Mouse (Mus musculus) hindbrain, embryonic 12.5 days (tissue): ENCODE measurements around the gene Kars. TPM values are rescaled to one million over a fixed set of nuclear protein-coding genes. Genes with fewer than 3 reads are reported as not detected.

ENCODE experiments used
- ATAC-seq: fragments of 200-750 bp; cut with Nextera tagmentation; 2 replicates; pipeline ENCODE4 v1.8.0; 2017; ENCODE audit warnings: moderate TSS enrichment; ENCODE audit not compliant: low FRiP score
- H3K27ac ChIP-seq: fragments of 300-500 bp; sonication (generic); 2 replicates; pipeline ENCODE4 v1.5.1; 2016; ENCODE audit warnings: mild to moderate bottlenecking
- H3K27me3 ChIP-seq: fragments of 300-500 bp; sonication (generic); 2 replicates; pipeline ENCODE4 v1.6.1; 2016; ENCODE audit warnings: mild to moderate bottlenecking
- H3K36me3 ChIP-seq: fragments of 300-500 bp; sonication (generic); 2 replicates; pipeline ENCODE4 v1.6.1; 2016; ENCODE audit warnings: mild to moderate bottlenecking
- H3K4me1 ChIP-seq: fragments of 300-500 bp; sonication (generic); 2 replicates; pipeline ENCODE4 v1.6.1; 2016
- H3K4me2 ChIP-seq: fragments of 300-500 bp; sonication (generic); replicated peaks from 2 replicates; pipeline ENCODE4 v1.6.1; 2016; ENCODE audit warnings: mild to moderate bottlenecking
- H3K4me3 ChIP-seq: fragments of 300-500 bp; sonication (generic); 2 replicates; pipeline ENCODE4 v1.5.1; 2016; ENCODE audit warnings: mild to moderate bottlenecking
- H3K9ac ChIP-seq: fragments of 300-500 bp; sonication (generic); 2 replicates; pipeline ENCODE4 v1.6.1; 2016; ENCODE audit warnings: mild to moderate bottlenecking, moderate library complexity
- H3K9me3 ChIP-seq: fragments of 300-500 bp; sonication (generic); replicated peaks from 2 replicates; pipeline ENCODE4 v1.6.1; 2016; ENCODE audit warnings: mild to moderate bottlenecking
- WGBS: fragments of 180-500 bp; shearing (Covaris S2); methylation state at CpG from one replicate; pipeline ENCODE4 v1.1.7; 2016; 5-methylcytosine and 5-hydroxymethylcytosine counted together
- polyA plus RNA-seq: library from polyadenylated mRNA; unstranded; fragments of >200 nt; fragmentation: Nextera tagmentation; extraction: Ambion mirVana; gene quantifications from 2 replicates; pipeline ENCODE4 v1.2.1, GENCODE M21; 2016

The Kars gene
- polyA plus RNA-seq: 183 and 192 TPM in 2 replicates

DNA sequence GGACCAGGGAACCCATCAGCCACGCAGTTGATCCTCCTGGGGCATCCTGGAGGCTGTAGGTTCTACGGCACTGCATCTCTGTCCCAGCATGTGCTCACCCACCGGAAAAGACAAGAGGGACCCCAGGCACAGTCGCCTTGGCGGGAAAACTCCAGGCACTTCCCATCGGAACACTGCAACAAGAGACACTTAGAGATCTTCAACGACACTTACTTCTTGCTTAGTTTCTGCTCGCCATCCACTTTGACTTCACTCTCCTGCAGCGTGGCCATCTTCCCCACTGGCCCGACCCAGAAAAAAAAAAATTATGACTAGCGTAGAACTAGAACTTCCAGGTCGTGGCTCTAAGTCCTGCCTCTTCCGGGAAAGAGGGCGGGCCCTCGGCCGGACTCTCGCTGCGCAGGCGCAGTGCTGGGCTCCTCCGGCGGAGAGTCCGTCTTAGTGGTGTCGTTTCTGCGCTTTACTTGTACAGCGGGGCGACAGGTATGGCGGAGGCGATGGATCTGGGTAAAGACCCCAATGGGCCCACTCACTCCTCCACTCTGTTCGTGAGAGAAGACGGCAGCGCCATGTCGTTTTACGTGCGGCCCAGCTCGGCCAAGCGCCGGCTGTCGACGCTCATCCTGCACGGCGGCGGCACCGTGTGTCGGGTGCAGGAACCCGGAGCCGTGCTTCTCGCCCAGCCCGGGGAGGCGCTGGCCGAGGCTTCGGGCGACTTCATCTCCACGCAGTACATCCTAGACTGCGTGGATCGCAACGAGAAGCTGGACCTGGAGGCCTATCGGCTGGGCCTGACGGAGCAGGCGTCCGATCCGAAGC lies at the start of gene Kars, which contains the start of gene Terf2ip:
TSS of gene Kars (minus strand) at position 327 of the 819 bp plus-strand sequence.
TSS of gene Terf2ip (plus strand) at position 402 of the 819 bp plus-strand sequence.
- peak within 1 kb of the TSS; percentile 86 for H3K27ac ChIP-seq
- peak; percentile 94 for ATAC-seq
- H3K4me3 ChIP-seq: peak within 1 kb of the TSS; percentile 97
- H3K27me3 ChIP-seq: no peaks in the 10 kb centered on the region
- H3K9me3 ChIP-seq: no peaks in the 10 kb centered on the region
- H3K4me2 ChIP-seq: peak within 1 kb of the TSS; percentile 90
- H3K4me1 ChIP-seq: peaks cover 21% of the 10 kb centered on the region
- H3K36me3 ChIP-seq: peaks cover 8% of the 10 kb centered on the region; the same call in 1 of the 2 replicates
- H3K9ac ChIP-seq: peak within 1 kb of the TSS; percentile 94
- under 1% methylated on average over 61 of the region's 61 CpGs for WGBS

DNA sequence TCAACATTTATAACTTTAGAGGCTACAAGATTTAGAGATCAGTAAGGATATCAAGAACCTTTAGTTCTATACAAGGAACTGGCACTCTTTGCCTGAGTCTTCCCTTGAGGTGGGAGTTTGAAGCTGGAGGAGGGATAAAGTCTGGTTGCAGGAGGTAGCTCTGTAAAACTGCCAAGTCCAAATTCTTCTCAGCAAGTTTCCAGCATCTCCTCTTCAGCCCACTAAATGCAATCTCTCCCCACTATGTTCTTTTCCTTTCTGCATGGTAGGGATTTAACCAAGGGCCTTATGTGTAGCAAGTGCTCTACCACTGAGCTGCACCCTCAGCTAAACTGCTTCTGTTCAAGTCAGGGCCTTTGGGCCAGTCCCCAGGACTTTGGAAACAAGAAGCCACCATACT lies 43.3 kb upstream of the Kars start:
- Histone ChIP-seq H3K4me3 (no peak overlapping the region), H3K27me3 (no peaks in the 10 kb centered on the region), H3K9me3 (no peaks in the 10 kb centered on the region), H3K36me3 (no peaks in the 10 kb centered on the region), H3K4me1 (no peaks in the 10 kb centered on the region), H3K4me2 (no peak overlapping the region), H3K9ac (no peak overlapping the region), H3K27ac (no peak overlapping the region)
- ATAC-seq: no peak

DNA sequence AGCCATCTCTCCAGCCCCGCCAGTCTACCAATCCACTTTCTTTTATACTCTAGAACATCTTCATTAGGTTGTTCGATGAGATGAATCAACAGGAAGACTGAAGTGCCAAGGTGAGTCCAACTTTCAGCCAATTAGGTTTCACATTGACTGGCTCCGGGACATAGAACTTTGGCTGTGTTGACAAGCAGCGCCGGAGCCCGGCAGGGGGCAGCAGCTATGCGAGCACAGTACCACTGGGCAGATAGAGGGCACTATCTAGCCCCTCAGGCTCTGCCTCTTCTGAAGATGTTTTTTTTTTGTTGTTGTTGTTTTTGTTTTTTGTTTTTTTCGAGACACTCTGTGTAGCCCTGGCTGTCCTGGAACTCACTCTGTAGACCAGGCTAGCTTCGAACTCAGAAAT lies 40.4 kb upstream of the Kars start:
- Histone ChIP-seq H3K27ac (no peak overlapping the region), H3K27me3 (no peaks in the 10 kb centered on the region), H3K4me1 (no peaks in the 10 kb centered on the region), H3K4me3 (no peak overlapping the region), H3K9me3 (no peaks in the 10 kb centered on the region), H3K9ac (no peak overlapping the region), H3K36me3 (no peaks in the 10 kb centered on the region), H3K4me2 (no peak overlapping the region)
- 74% methylated on average over 9 of the region's 9 CpGs for whole genome bisulfite sequencing
- no peak for ATAC-seq

DNA sequence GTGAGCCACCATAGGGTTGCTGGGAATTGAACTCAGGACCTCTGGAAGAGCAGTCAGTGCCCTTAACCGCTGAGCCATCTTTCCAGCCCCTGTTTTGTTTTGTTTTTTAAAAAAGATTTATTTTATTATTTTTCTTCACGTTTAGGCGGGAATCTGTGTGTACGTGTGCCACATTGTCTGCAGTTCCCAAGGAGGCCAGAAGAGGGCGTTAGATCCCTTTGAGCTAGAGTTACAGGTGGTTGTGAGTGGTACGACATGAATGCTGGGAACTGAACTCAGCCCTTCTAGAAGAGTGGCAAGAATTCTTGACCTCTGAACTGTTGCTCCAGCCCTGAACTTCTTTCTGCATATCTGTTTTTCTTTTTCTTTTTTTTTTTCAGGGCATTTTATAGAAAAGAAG lies 38.9 kb upstream of the Kars start:
- Histone ChIP-seq H3K9me3 (no peaks in the 10 kb centered on the region), H3K4me1 (no peaks in the 10 kb centered on the region), H3K36me3 (no peaks in the 10 kb centered on the region), H3K27me3 (no peaks in the 10 kb centered on the region), H3K4me2 (no peak overlapping the region), H3K27ac (no peak overlapping the region), H3K9ac (no peak overlapping the region), H3K4me3 (no peak overlapping the region)
- ATAC-seq: no peak
- 73% methylated on average over 6 of the region's 6 CpGs for WGBS

DNA sequence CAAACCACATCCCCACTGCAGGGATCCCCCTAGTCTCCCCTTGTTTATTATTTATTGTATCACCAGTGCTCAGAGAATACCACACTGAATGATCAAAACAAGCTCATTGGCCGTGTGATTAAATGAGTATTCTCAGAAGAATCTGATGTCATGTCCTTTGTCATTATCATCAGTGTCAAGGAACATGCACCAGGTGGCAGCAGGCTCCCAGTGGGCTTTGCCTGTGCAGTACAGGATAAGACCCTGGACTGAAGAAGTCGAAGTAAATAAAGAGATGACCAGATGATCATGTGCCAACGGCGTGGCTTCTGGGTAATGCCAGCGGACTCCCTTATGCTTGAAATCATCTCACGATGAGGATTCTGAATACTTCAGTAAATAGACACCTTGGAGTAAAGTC lies 37.2 kb upstream of the Kars start:
- Histone ChIP-seq H3K9ac (no peak overlapping the region), H3K36me3 (no peaks in the 10 kb centered on the region), H3K4me1 (no peaks in the 10 kb centered on the region), H3K4me2 (no peak overlapping the region), H3K9me3 (no peaks in the 10 kb centered on the region), H3K27ac (no peak overlapping the region), H3K4me3 (no peak overlapping the region), H3K27me3 (no peaks in the 10 kb centered on the region)
- 75% methylated on average over 6 of the region's 6 CpGs for WGBS
- ATAC-seq: no peak

DNA sequence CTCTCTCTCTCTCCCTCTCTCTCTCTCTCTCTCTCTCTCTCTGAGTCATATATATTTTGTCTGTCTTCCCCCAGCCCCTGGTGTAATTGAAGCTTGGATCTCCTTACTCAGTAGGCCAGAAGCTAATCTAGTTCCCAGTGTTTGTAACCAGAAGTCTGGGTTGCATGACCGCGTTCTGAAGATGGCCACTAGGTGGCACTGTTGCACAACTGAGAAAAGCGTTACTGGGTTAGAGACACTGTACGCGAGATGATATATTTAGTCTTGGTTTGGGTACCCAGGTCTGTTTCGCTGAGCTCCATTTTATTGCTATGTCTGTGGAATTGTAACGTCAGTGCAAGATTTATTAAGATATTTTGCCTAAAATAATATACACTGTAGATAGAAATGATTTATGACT lies 34.8 kb upstream of the Kars start:
- Histone ChIP-seq H3K9me3 (no peaks in the 10 kb centered on the region), H3K4me1 (no peaks in the 10 kb centered on the region), H3K9ac (no peak overlapping the region), H3K36me3 (no peaks in the 10 kb centered on the region), H3K4me2 (no peak overlapping the region), H3K27ac (no peak overlapping the region), H3K4me3 (no peak overlapping the region), H3K27me3 (no peaks in the 10 kb centered on the region)
- ATAC-seq: peak; percentile 61; the same call in 1 of the 2 replicates
- 6% methylated on average over 7 of the region's 7 CpGs for WGBS

DNA sequence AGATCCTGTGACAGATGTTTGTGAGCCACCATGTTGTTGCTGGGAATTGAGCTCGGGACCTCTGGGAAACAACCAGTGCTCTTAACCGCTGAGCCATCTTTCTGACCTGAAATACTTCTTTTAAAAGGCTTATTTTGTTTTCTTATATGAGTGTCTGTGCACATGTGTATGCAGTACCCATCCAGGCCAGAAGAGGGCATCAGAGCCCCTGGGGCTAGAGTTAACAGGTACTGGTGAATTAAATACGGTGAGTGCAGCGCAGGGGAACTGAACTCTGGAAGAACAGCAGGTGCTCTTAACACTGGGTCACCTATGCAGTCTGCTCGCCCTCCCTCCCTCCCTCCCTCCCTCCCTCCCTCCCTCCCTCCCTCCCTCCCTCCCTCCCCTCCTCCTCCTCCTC lies 34.1 kb upstream of the Kars start:
- ATAC-seq: no peak

DNA sequence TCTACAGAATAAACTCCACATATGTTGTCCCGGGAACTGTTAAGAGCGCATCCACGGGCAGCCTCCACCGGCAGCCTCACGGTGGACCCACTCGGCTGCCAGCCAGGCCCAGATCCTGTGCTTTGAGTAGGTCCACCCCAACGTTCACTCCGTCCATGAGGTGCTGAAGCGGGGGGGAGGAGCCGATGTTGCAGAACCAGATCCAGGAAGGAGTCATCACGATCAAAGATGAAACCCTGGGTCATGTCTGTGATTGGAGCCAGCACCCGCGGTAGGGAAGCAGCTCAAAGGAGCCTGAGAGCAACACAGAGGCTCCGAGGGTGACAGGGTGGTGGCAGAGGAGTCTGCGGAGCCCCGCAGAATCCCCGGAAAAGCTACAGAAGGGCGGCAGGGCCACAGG lies 26.4 kb upstream of the Kars start:
- Histone ChIP-seq H3K27ac (no peak overlapping the region), H3K4me2 (no peak overlapping the region), H3K9ac (no peak overlapping the region), H3K4me1 (peaks cover 5% of the 10 kb centered on the region; the same call in 1 of the 2 replicates), H3K9me3 (no peaks in the 10 kb centered on the region), H3K36me3 (no peaks in the 10 kb centered on the region), H3K4me3 (no peak overlapping the region), H3K27me3 (no peaks in the 10 kb centered on the region)
- WGBS: 85% methylated on average over 18 of the region's 18 CpGs
- no peak for ATAC-seq

More for the DNA sequence above, 34.1 kb upstream of the Kars start:
- Histone ChIP-seq H3K4me2 (no peak overlapping the region), H3K4me1 (no peaks in the 10 kb centered on the region), H3K36me3 (no peaks in the 10 kb centered on the region), H3K4me3 (no peak overlapping the region), H3K9me3 (no peaks in the 10 kb centered on the region), H3K9ac (no peak overlapping the region), H3K27me3 (no peaks in the 10 kb centered on the region), H3K27ac (no peak overlapping the region)
- WGBS: 85% methylated on average over 5 of the region's 5 CpGs

DNA sequence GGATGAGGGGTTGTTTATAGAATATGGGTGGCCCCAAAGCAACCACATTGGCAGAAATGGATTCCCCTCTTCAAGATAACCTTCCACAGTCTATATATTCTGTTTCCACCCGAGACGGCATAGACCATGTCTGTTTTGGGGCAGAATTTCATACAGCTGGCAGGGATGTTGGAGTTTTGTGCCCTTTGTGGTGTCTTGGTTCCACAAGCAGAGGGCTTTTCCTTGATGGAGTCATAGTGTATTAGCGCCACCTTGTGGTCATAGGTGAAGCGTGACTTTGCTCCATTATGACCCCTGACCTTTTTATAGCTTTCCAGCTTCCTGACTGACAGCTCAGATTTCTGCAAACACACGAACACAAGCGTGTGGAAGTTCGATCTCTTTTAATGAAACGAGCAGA lies 23.5 kb upstream of the Kars start:
- no peak for ATAC-seq

DNA sequence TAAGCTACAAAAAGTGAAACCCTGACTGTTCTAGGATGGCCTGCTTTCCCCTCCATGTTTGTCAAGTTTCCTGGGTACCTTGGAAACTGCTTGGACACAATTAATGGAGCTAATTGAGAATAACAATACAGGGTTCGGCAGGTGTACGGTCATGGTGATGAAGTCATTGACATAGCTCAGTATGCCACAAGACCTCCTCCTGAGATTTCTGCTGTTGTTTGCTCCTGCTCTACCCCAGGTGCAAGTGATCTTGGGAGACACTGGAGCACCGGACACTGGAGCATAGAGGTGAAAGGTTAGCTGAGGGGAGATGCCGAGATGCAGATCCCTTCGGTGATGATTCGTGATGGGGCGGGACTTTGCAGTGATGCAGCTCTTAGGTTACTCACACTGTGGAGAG lies 21.9 kb upstream of the Kars start:
- 39% methylated on average over 7 of the region's 7 CpGs for WGBS
- H3K4me1 ChIP-seq: peaks cover 5% of the 10 kb centered on the region; the same call in 1 of the 2 replicates

More for the DNA sequence above, 23.5 kb upstream of the Kars start:
- H3K9ac ChIP-seq: no peak overlapping the region
- H3K27ac ChIP-seq: no peak overlapping the region
- 17% methylated on average over 8 of the region's 8 CpGs for WGBS
- H3K9me3 ChIP-seq: no peaks in the 10 kb centered on the region
- no peaks in the 10 kb centered on the region for H3K27me3 ChIP-seq
- peaks cover 5% of the 10 kb centered on the region; the same call in 1 of the 2 replicates for H3K4me1 ChIP-seq
- no peak overlapping the region for H3K4me2 ChIP-seq
- no peak overlapping the region for H3K4me3 ChIP-seq
- H3K36me3 ChIP-seq: no peaks in the 10 kb centered on the region

DNA sequence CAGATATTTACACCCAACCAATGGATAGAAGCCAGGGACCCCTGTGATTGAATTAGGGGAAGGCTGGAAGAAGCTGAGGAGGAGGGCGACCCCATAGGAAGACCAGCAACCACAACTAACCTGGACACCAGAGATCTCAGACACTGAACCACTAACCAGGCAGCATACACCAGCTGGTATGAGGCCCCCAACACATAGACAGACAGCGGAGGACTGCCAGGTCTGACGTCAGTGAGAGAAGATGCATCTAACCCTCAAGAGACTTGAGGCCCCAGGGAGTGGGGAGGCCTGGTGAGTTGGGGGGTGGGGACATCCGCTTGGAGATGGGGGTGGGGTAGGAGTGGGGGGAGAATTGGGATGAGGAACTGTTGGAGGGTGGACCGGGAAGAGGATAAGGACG lies 19.5 kb upstream of the Kars start:
- ATAC-seq: no peak
- Histone ChIP-seq H3K27me3 (no peaks in the 10 kb centered on the region), H3K4me2 (no peak overlapping the region), H3K4me1 (peaks cover 5% of the 10 kb centered on the region; the same call in 1 of the 2 replicates), H3K27ac (no peak overlapping the region), H3K9me3 (no peaks in the 10 kb centered on the region), H3K4me3 (no peak overlapping the region), H3K36me3 (no peaks in the 10 kb centered on the region), H3K9ac (no peak overlapping the region)
- WGBS: 61% methylated on average over 6 of the region's 6 CpGs

More for the DNA sequence above, 21.9 kb upstream of the Kars start:
- no peak overlapping the region for H3K27ac ChIP-seq
- no peak overlapping the region for H3K4me3 ChIP-seq
- ATAC-seq: no peak
- H3K27me3 ChIP-seq: no peaks in the 10 kb centered on the region
- H3K4me2 ChIP-seq: no peak overlapping the region
- no peaks in the 10 kb centered on the region for H3K9me3 ChIP-seq
- no peak overlapping the region for H3K9ac ChIP-seq
- no peaks in the 10 kb centered on the region for H3K36me3 ChIP-seq

DNA sequence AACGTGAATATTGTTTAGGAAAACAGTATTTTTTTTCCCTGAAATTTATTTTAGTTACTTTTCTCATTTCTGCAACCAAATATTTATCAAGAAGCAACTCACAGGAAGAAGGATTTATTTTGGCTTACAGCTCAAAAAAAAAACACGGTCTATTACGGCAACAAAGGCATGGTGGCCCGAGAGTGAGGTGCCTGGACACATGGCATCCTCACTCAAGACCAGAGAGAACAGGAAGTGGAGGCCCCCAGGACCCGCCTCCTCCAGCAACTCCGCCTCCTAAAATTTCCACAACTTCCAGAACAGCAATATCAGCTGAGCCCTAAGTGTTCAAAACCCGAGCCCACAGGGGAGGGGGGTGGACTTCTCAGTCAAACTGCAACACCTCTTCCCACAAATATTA lies 18.3 kb upstream of the Kars start:
- ATAC-seq: no peak
- Histone ChIP-seq H3K27me3 (no peaks in the 10 kb centered on the region), H3K4me2 (no peak overlapping the region), H3K9ac (no peak overlapping the region), H3K9me3 (no peaks in the 10 kb centered on the region), H3K4me1 (peaks cover 5% of the 10 kb centered on the region; the same call in 1 of the 2 replicates), H3K27ac (no peak overlapping the region), H3K4me3 (no peak overlapping the region), H3K36me3 (no peaks in the 10 kb centered on the region)
- 86% methylated on average over 7 of the region's 7 CpGs for WGBS

DNA sequence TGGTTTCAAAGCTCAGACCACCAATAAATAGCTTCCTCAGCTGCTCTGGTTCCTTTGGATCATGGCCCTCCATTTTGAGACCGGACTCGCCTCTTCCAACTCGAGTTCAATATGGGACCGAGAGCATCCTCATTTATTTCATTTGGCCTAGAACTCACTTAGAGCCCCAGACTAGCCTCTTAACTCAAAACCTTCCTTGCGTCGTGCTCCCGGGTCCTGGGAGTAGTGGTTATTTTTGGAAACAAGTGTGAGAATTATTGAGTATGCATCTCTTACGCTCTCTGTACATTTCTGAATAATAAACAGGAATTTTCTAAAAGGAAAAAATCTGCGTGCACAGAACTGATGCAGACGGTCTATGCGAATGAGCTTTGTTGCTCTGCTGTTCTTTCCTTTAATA lies 3.8 kb upstream of the Kars start, which contains the start of gene Gm6793:
TSS of gene Gm6793 (minus strand) at position 101 of the 400 bp plus-strand sequence.
- Histone ChIP-seq H3K4me2 (no peak within 1 kb of the TSS), H3K9ac (no peak within 1 kb of the TSS), H3K27me3 (no peaks in the 10 kb centered on the region), H3K9me3 (no peaks in the 10 kb centered on the region), H3K4me3 (no peak within 1 kb of the TSS), H3K4me1 (peaks cover 20% of the 10 kb centered on the region), H3K36me3 (peaks cover 28% of the 10 kb centered on the region), H3K27ac (no peak within 1 kb of the TSS)
- 95% methylated on average over 11 of the region's 11 CpGs for WGBS
- ATAC-seq: no peak
